Mouse (Mus musculus) ES-E14 (cell line): ENCODE data around the gene Lgr5.

Experiments
- CHD2 ChIP-seq: IDR thresholded peaks from 2 replicates; pipeline ENCODE4 v1.6.1; 2014; ENCODE audit warnings: mild to moderate bottlenecking, low read depth, low read length, inconsistent platforms
- HCFC1 ChIP-seq: IDR thresholded peaks from 2 replicates; pipeline ENCODE4 v1.6.1; 2012; ENCODE audit warnings: low read length, inconsistent platforms, borderline replicate concordance; ENCODE audit not compliant: insufficient read depth
- ZC3H11A ChIP-seq: IDR thresholded peaks from 2 replicates; pipeline ENCODE4 v1.6.1; 2012; ENCODE audit warnings: low read depth, mild to moderate bottlenecking, inconsistent platforms, low read length, borderline replicate concordance
- ZNF384 ChIP-seq: IDR thresholded peaks from 2 replicates; pipeline ENCODE4 v1.6.1; 2012; ENCODE audit warnings: low read depth, low read length, inconsistent platforms

- TF ChIP-seq HCFC1 (no peak), ZC3H11A (no peak), ZNF384 (no peak), CHD2 (no peak)
These were observed 5.6 kb downstream of the Lgr5 start for GRCm38 (mm10) chr10:115581971-115582370.
